Mouse (Mus musculus): Measurements from ENCODE around the gene Hdac10.

Hdac10 gene

DNA sequence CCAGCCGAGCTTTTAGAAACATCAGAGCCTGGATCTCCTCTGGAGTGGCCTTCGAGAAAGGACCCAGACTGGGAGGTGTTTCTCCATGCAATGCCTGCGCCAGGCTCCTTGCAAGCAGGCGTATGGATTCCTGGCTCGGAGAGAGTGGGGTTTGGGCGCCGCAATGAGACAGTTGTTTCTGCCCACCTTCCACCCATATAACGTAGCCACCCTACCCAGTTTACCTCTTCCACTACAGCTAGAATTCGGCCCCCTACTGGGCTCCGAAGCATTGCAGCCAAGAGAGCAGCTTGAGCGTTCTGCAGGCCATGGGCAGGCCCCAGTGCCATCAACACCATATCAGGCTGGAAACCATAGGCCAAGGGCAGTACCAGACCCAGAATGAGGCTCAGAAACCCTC lies 4.9 kb downstream of the Hdac10 start:
- DNase-seq (ENCODE audit: low spot score) = peak; percentile 79

DNA sequence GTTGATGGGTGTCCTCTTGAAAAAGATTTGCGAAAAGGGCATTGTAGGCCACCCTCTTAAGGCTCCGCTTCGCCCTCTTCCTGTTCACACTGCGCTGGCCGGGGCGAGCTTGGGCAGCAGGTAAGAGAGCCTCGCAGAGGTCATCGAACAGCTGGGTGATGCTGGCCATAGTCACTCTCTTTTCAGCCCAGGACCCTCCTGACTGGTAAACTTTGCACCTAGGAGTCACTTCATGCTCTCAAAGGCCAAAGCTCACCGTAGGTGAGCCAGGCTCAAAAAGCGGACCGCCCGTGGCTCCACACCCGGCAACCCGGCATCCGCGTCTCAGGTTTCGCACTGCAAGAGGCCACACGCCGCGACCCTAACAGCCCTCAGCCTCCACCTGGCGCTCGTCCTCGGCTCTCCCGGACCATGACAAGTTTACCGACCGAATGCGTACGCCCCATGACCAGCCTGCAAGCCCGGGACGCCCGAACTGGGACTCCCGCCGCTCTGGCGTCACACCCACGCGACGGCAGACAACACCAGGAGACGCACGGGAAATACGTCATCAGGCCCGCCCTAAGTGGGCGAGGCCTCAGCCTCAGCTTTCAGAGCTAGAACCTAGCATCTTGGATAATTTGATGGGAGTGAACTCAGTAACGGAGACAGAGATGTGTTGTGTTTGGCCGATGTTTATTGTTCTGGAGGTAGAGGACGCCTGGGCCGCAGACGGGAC lies 5.7 kb downstream of the Hdac10 start, which contains the start of gene Tubgcp6:
TSS of gene Tubgcp6 (minus strand) at position 464 of the 718 bp plus-strand sequence.
- peak; percentile 97 for DNase-seq (ENCODE audit: low spot score)

DNA sequence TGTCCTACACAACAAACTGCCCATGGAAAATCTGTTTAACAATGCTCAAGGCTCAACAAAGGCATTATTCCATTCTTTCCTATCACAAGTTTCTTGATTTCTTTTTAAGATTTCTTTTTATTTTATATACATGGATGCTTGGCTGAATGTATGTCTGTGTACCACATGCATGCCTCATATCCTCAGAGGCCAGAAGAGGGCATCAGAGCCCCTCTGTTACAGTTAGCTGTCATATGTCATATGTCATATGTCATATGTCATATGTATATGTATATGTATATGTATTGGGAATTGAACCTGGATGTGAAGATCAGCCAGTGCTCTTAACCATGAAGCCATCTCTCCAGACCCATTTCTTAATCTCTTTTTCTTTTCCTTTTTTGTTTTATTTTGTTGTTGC lies 10.5 kb downstream of the Hdac10 start:
- DNase-seq (ENCODE audit: low spot score) = no peak

DNA sequence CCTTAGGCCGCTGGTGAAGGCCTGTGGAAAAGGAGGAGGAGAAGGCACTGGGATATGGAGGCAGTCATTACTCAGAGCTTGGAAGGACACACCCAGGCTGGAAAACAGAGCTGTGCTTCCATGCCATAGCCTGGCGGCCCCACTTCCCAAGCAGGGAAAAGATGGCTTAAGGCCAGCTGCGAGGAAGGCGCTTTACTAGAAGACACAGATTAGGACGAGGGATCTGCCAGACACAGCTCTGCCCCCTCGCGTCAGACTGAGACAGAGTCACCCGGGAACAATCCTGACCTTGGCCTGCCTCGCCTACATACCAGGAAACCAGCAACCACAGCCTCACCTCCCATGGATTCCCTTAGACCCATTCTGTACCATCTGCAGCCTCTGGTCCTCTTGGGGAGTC lies 18.4 kb downstream of the Hdac10 start:
- peak; percentile 80 for DNase-seq (ENCODE audit: low spot score)

DNA sequence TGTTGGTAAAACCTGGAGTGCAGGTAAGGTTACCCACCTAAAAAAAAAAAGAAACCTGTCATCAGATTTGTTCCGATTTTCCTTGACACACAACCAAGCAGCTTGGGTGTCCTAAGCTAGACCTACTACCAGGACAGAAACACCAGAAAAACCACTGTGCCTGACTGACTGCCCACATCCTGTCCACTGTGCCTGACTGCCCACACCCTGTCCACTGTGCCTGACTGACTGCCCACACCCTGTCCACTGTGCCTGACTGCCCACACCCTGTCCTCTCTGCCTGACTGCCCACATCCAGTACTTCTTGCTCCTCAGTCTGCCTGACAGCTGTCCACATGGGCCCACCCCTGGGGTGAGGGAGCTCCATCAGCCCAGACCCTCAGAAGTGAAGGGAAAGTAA lies 21.5 kb downstream of the Hdac10 start:
- DNase-seq (ENCODE audit: low spot score) = no peak

DNA sequence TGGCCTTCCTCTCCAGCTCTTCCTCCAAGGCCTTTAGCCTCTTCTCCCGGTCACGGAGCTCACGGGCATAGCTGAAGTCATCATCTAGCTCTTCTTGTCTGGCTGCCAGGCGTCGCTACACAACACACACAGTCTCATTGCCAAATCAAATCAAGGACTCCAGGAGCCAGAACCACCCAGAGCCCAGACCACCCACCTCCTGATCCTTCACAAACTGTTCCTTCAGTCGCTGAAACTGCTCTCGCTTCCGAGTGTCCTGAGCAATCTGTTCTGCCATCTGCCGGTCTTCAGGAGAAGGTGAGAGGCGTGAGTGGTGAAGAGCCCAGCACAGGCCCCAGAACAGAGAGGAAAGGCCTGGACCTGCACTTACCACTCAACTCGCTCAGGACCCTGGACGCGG lies 22.4 kb downstream of the Hdac10 start:
- no peak for DNase-seq (ENCODE audit: low spot score)

DNA sequence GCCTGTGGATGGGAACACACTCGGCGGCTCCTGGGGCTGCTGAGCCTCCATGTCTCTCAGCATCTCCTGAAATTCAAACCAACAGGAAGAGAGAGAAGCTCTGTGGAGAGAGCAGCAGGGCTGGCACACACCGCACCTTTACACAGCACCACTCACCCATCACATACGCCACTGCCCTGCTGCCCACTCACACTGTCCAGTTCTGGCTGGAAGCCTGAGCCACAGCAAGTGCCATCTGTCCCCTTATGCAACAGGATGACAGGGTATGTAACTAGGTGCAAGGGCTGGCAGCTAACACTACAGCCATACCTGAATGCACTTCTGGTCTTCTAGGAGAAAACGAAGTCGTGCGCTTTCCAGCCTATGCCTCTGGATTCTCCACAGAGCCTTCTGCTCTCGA lies 24.1 kb downstream of the Hdac10 start:
- no peak for DNase-seq (ENCODE audit: low spot score)

DNA sequence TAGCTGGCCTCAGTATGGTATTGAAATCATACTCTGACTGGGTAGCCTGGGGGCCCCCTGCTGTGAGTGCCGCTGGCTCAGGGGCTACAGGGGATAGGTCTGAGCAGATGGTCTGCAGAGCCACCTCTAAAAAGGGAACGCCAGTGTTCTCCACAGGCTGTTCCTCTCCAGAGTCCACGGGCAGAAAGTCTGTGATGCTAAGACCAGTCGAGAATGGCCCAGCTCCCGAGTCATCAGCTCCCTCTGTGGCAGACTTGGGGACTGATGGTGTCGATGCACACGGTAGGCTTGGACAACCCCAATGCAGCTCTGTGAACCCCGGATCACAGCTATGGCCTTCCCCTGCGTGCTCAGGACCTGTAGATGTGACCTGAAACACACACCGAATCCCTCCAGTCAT lies 24.6 kb downstream of the Hdac10 start:
- no peak for DNase-seq (ENCODE audit: low spot score)

DNA sequence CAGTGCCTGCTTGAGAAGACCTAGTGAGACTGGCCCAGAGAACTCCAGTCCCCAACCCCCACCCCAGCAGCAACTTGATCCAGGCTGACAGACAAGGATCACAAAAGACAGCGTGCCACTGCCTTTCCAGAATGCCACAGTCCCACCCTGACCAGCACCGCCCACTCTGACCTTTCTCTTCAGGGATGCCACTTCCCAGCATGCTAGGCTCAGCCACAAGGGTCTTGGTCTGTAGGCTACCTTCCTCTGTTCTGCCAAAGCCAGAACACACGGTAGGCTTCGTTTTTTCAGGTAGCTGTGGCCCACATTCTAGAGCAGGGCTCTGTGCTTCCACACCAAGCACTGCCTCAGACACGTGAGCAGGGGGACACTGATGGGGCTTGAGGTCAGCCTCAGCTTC lies 25.9 kb downstream of the Hdac10 start:
- DNase-seq (ENCODE audit: low spot score) = peak; percentile 42

DNA sequence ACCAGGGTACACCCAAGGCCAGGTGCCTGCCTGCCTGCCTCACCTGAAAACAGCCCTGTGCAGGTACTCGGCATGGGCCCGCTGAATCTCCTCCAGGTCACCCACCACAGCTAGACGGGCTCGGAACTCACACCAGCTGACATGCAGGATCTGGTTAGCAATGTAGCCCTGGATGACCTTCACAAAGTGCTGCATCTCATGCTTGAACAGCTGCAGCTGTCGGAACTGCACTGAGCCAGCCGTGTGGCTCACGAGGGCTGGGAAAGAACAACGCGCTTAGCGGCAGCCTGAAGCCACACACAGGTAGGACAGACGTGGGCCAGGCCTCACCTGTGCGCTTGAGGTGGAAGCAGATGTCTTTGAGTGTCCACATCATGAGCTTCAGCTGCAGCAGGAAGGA lies 27.7 kb downstream of the Hdac10 start:
- peak; percentile 41 for DNase-seq (ENCODE audit: low spot score)

DNA sequence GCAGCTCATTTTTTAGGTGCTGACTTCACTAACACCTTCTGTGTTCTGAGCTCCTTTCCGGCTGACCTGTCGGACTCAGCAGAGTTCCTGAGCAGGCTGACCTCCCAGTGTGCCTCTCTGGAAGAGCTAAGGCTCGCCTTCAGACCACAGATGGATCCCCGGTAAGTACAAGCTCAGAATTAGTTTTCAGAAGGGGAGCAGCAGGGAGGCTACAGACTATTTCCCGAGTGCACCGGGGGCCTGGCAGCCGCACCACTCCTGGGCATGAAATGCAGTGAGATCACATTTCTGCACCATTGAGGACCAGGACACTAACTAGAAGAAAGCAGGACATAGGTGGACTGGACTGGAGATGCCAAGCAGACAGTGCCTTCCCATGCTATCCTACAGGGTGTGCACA lies 29.9 kb downstream of the Hdac10 start:
- DNase-seq (ENCODE audit: low spot score) = no peak

DNA sequence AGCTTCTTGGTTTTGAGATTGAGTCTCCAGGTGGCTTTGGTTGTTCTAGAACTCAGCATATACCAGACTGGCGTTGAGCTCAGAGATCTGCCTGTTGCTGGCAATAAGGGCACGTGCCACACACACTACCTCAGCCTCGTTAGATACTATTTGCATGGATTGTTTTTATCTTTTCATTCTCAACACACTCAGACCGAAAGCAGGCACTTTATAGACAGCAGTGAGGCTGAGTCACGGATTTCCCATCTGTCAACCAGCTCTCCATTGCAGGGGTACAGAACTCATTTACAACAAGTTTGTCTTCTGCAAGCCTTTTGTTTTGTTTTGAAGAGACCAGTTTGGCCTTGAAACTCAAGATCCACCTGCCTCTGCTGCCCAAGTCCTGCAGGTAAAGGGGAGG lies 31.1 kb downstream of the Hdac10 start:
- DNase-seq (ENCODE audit: low spot score) = no peak

DNA sequence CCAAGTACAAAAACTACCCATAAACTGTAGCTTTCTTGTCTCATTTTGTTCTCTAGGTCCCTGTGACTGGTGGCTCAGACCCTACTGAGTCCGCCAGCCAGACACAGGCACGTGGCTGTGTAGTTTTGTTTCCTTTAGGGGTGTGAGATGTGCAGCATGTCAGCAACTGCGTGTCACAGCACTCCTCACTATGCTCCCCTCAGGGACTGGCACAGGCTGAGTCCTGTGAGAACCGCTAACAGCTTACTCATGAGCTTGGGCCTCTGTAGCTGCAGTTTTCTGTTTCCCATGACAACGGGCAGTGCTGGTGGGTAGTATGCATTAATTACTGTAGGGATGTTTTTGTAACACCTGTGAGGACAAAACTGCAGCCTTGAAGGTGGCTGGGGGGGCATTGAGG lies 36.3 kb downstream of the Hdac10 start:
- no peak for DNase-seq (ENCODE audit: low spot score)

DNA sequence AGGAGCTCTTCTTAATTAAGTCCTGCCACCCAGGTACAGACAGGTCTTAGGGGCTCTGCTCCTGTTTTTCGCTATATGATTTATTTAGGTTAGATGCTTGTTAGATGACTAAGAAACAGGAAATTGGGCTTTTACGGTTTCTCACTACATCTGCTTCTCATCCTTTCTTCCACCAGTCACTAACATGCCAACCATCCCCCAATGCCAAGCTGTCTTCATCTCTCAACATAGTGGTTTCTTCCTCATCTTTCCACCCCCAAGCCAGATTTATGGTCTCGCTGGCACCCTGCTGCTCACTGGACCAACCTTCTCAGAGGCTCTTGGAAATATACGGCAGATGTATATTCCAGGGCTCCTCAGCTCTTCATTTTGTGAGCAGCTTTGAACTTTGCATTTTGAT lies 37.8 kb downstream of the Hdac10 start:
- DNase-seq (ENCODE audit: low spot score) = no peak

DNA sequence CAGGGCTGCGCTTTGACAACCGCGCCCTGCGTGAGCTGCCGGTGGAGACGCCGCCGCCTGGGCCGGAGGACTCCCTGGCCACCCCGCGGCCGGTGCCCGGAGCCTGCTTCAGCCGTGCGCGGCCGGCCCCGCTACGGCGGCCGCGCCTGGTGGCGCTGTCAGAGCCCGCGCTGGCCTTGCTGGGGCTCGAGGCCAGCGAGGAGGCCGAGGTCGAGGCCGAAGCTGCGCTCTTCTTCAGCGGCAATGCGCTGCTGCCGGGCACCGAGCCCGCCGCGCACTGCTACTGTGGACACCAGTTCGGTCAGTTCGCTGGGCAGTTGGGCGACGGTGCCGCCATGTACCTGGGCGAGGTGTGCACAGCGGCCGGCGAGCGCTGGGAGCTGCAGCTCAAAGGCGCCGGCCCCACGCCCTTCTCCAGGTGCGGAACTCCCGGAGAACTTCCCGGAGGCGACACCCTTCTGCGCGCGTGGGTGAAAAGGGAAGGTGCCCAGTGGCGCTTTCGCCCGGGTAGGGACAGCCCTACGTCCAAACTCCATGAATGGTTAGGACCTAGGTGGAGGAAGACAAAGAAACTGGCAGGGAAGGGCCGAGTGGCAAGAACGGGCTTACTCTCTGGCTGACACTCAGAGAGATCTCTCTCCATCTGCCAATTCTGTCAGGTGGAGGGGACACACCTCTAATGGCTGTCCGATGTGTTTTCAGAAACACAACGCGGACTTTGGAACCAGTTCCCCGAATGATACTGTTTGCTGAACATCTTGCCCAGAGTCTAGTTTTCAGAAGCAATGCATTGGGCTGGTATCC lies 39.0 kb downstream of the Hdac10 start:
- peak; percentile 66 for DNase-seq (ENCODE audit: low spot score)

DNA sequence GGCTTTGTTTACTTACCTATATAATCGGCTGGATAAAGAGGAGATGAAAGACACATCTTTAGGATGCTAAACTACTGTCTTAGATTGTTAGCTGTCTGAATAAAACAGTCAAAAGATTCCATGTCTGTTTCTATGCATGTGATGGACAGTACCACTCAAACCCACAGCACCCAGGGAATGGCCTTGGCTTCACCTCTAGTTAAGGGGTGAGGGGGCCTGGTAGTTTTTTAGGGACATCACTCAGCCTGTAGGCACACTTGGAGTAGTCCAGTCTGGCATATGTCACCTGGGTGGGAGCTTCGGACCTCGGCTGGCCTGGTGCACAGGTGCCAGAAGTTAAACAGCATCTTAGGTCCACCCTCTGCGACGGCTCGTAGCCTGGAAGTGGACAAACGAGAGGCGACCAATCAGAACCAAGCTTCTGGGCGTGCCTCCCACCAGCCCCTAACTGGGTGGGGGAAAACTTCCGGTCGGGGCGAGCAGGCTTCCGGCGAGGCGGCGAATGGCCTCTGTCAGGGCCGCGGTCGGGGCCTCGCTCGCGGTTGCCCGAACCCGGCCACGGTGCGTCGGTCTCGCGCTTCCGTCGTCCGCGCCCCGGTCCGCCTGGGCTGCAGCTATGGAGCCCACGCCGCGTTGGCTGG lies 39.8 kb downstream of the Hdac10 start, which contains the start of gene Selenoo:
TSS of gene Selenoo (plus strand) at position 478 of the 641 bp plus-strand sequence.
- DNase-seq (ENCODE audit: low spot score) = peak; percentile 91

DNA sequence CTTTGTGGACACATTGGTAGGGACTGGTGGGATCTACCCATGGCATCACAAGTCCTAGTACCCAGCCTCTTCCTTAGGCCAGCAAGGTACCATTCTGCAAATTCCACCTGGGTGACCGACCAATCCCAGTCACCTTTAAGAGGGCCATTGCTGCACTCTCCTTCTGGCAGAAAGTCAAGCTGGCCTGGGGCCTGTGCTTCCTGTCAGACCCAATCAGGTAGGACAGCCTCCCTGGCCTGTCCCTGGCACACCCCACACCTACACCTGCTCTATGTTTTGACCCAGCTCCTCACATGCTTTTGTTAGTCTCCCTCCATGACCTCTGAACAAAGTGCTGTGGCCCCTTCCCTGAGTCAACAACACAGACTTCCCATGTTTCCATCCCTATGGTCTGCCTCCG lies 43.7 kb downstream of the Hdac10 start:
- peak; percentile 43 for DNase-seq (ENCODE audit: low spot score)

DNA sequence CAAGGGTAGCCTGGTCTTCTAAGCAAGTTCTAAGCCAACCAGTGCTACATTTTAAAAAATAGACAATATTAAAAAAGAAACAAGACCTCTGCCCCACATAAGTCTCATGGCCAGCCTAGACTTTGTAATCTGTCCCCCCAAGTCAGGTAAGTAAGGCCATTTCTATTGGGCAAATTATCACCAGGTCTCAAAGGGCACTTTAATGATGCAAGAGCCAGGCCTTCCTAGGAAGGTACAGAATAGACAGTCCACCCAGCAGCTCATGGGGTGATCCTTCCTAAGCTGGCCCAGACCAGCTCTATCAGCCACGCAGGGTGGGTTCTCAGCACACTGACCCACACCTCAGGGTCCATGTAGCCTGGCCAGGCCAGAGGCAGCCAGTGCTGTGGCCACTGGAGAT lies 44.6 kb downstream of the Hdac10 start:
- DNase-seq (ENCODE audit: low spot score) = no peak

DNA sequence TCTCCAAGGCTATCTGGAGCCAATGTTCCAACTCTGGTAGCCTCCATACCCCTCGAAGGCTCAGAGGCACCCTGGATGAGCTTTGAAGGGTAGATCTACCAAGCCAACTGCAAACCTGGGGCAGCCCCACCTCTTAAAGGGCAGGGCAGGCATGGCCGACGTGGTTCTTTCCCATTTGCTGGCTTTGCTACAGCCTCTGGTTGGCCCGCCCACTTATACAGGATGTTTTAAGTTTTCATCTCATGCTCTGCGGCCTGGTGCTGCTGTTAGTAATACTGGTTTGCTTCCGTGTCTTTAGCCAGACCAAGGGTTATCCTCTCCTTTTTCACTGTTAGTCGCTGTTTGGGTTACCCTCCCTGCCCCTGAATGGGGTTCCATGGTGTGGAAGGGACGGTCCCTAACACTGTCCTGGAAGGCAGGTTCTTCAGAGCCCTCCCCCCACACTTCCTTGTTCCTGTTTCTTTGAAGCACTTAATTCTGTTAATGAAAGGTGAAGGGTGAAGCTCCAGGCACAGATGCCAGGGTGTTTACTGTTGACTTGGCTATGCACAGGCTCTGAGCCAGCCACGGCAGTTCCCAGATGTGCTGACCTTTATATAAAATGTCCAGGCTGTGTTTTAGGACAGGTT lies 50.2 kb downstream of the Hdac10 start:
- DNase-seq (ENCODE audit: low spot score) = no peak

DNA sequence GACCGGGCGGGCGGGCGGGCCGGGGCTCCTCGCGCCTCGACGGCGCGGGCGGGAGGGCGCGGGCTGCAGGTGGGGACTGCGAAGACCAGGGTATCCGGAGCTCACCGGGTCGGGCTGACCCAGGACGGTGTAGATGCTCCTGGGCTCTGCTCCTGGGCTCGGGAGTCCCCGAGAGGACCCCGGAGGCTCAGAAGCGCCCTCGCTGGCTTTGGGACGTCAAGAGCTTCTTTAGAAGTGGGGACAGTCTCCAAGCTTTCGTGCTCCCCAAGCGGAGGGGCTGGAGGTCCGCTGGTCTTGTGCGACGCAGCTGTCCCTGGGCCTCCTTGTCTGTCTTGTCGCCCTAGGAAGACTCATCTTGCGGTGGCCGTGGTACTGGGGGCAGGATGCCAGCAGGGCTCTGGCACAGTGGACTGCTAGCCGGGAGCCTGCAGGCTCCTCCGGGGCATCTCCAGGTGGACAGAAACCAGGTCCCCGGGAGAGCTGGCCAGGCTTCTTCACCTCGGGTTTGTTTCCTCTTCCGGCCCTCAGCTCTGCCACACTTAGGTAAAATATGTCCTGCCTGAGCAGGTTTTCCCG lies 52.3 kb downstream of the Hdac10 start:
- DNase-seq (ENCODE audit: low spot score) = peak; percentile 75

DNA sequence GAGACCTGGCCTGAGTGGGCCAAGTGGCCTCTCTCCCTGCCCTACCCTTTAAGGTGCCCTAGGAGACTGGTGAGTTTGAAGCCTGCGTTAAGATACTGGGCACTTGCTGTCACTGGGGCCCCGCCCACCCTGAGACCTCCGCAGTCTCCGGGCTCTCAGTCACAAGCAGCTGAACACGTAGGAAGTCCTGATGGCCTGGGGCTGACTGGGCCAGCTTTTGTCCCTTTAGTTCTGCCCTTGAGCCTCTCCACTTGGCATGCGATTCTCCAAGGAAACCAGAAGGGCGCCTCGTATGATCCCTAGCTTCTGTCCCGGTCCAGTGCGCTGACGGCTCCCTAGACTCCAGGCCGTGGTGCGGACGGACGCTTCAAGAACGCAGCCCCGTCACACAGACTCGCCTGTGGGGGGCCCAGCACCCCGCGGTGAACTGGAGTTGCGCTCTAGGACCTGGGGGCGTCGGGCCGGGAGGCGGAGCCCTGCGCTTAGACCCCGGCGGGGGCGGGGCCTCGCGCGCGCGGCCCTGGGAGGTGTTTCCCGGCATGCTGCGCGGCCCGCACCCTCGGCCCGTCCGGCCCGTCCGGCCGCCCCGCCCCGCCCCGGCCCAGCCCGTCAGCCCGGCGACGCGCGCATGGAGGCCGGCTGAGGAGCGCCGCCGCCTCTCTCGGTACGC lies 52.9 kb downstream of the Hdac10 start:
- DNase-seq (ENCODE audit: low spot score) = peak; percentile 91

All from testis, postnatal 10 days (tissue).